Mouse (Mus musculus) ES-E14 (cell line): ENCODE results near the gene Ppil6.

ENCODE experiments used
- CHD2 ChIP-seq: IDR thresholded peaks from 2 replicates; pipeline ENCODE4 v1.6.1; 2014; ENCODE audit warnings: mild to moderate bottlenecking, low read depth, low read length, inconsistent platforms
- HCFC1 ChIP-seq: IDR thresholded peaks from 2 replicates; pipeline ENCODE4 v1.6.1; 2012; ENCODE audit warnings: low read length, inconsistent platforms, borderline replicate concordance; ENCODE audit not compliant: insufficient read depth
- MAFK ChIP-seq: IDR thresholded peaks from 2 replicates; pipeline ENCODE4 v1.6.1; 2014; ENCODE audit warnings: mild to moderate bottlenecking, low read depth, low read length, inconsistent platforms; ENCODE audit not compliant: insufficient read depth
- ZC3H11A ChIP-seq: IDR thresholded peaks from 2 replicates; pipeline ENCODE4 v1.6.1; 2012; ENCODE audit warnings: low read depth, mild to moderate bottlenecking, inconsistent platforms, low read length, borderline replicate concordance
- ZNF384 ChIP-seq: IDR thresholded peaks from 2 replicates; pipeline ENCODE4 v1.6.1; 2012; ENCODE audit warnings: low read depth, low read length, inconsistent platforms

GRCm38 (mm10) chr10:41460501-41460900, 29.7 kb upstream of the Ppil6 start:
- TF ChIP-seq ZC3H11A, result no peak
- TF ChIP-seq HCFC1, result no peak
- no peak for TF ChIP-seq ZNF384
- no peak for TF ChIP-seq MAFK
- TF ChIP-seq CHD2, result no peak
